Mouse (Mus musculus): ENCODE measurements around the gene Ncmap.

The Ncmap gene

GRCm38 (mm10) chr4:135353066-135353793 is 44.8 kb downstream of the Ncmap start, which contains the start of gene Srrm1:
Gene Srrm1, minus strand, starts transcription at chr4:135353321.
- peak; percentile 98 for DNase-seq (ENCODE audit: low spot score in 2 of 2)

GRCm38 (mm10) chr4:135352326-135353065 is 45.5 kb downstream of the Ncmap start:
- peak; percentile 7 to 18 for DNase-seq (ENCODE audit: low spot score in 2 of 2)

GRCm38 (mm10) chr4:135337376-135337942 is 60.6 kb downstream of the Ncmap start:
- no peak for DNase-seq (ENCODE audit: low spot score in 2 of 2)

GRCm38 (mm10) chr4:135336023-135336357 is 62.0 kb downstream of the Ncmap start:
- no peak for DNase-seq (ENCODE audit: low spot score in 2 of 2)

GRCm38 (mm10) chr4:135335327-135336022 is 62.6 kb downstream of the Ncmap start:
- DNase-seq (ENCODE audit: low spot score in 2 of 2): no peak

- no peak for DNase-seq (ENCODE audit: low spot score in 2 of 2)
These were observed 71.6 kb downstream of the Ncmap start for GRCm38 (mm10) chr4:135326469-135326868.

- DNase-seq (ENCODE audit: low spot score in 2 of 2): peak in 1 of 2 experiments; percentile 29
These were observed 72.0 kb downstream of the Ncmap start for GRCm38 (mm10) chr4:135326046-135326445.

GRCm38 (mm10) chr4:135323021-135323420 is 75.0 kb downstream of the Ncmap start:
- no peak for DNase-seq (ENCODE audit: low spot score in 2 of 2)

Measured in frontal cortex, postnatal 36 days (tissue).